Mouse (Mus musculus): ENCODE measurements around the gene Amotl2. TPM values are rescaled to one million over a fixed set of nuclear protein-coding genes. Genes with fewer than 3 reads are reported as not detected.

Amotl2 gene
- 47.3 and 58.9 TPM in 2 replicates for polyA plus RNA-seq (2012; rRNA removed; ENCODE audit: low replicate concordance)

DNA sequence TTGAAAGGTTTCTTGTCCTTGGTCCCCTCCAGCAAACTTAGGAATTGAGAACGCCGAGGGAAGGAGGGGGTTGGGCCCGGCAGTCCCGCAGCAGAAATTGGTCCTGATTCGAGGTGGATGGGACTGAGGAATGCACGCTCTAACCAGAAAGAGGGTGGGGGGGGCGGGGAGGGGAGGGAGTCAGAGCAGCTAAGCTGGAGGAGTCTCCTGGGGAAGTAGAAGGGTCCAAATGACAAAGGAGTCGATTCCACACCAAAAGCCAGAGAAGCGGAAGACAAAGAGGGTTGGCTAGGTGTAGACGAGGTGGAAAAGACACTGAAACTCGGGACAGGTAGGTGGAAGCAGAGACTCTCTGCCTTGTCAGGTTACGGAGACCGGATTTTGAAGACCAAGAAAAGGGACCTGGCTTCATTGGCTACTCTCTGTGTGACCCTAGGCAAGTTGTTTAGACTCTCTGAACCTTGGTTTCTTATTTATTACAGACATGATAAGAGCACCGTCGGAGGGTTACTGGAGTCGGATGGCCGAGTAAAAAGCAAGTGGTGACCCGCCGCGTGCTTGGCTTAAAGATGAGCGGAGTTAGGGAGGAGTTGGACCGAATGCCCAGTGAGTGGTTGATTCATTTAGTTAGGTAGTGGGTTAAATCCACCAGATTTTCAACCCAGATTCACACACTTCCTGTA, at the start of gene Amotl2:
Amotl2 (plus strand) TSS at position 192 of the 683 bp plus-strand sequence.

Other genes starting within 250 kb of the Amotl2 start
- 0.13 and 27.0 TPM in 2 replicates for gene Ky, start 210.9 kb upstream of the Amotl2 start, polyA plus RNA-seq (2012; rRNA removed; ENCODE audit: low replicate concordance)
- gene Anapc13, start 90.4 kb upstream of the Amotl2 start, polyA plus RNA-seq (2012; rRNA removed; ENCODE audit: low replicate concordance): 36.5 and 39.7 TPM in 2 replicates
- gene Cep63, start 90.1 kb upstream of the Amotl2 start, polyA plus RNA-seq (2012; rRNA removed; ENCODE audit: low replicate concordance): 2.7 and 4.2 TPM in 2 replicates
- gene Ryk, start 118.2 kb downstream of the Amotl2 start, polyA plus RNA-seq (2012; rRNA removed; ENCODE audit: low replicate concordance): 34.8 and 54.6 TPM in 2 replicates